Mouse (Mus musculus) layer of hippocampus, postnatal 14 days (tissue): ENCODE measurements around the gene Rhoj. TPM values are rescaled to one million over a fixed set of nuclear protein-coding genes. Genes with fewer than 3 reads are reported as not detected.
A peak's percentile ranks its signal among the peaks of the same experiment; 100 is the strongest.

Source experiments
- DNase-seq, 2 experiments: peaks; one replicate each; pipeline ENCODE4 v3.0.0; 2021 to 2022; ENCODE audit warnings: low spot score in 2 of 2, mixed read lengths in 1 of 2
- long read RNA-seq, 2 experiments: library from polyadenylated mRNA; stranded (forward); transcript quantifications; one replicate each; pipeline ENCODE4 v2.0.0; 2021
- total RNA-seq, 2 experiments: library from RNA; stranded (reverse); gene quantifications; 2 replicates each; pipeline ENCODE4 v1.2.3; 2021

Rhoj gene
- total RNA-seq, result 1 to 10 TPM; 6.1 to 6.4 TPM
- long read RNA-seq, experiment 1, transcript Rhoj-201 (5 exons, 2,350 nt), result major isoform, 13 of 15 reads
- long read RNA-seq, experiment 1, partial matches to known transcripts, result 0 of 15 reads
- long read RNA-seq, experiment 1, other reads (novel, unspliced or antisense), result 2 of 15 reads
- long read RNA-seq, experiment 2, transcript Rhoj-201 (5 exons, 2,350 nt), result major isoform, 11 of 11 reads
- long read RNA-seq, experiment 2, partial matches to known transcripts, result 0 of 11 reads
- long read RNA-seq, experiment 2, other reads (novel, unspliced or antisense), result 0 of 11 reads

- peak; percentile 55 to 61 for DNase-seq
Measured at GRCm38 (mm10) chr12:75307961-75308951, at the start of gene Rhoj. TSS of gene Rhoj (plus strand) at chr12:75308322.

- no peak for DNase-seq
Measured at GRCm38 (mm10) chr12:75271726-75272125, 36.4 kb upstream of the Rhoj start.

GRCm38 (mm10) chr12:75275730-75276129 lies 32.4 kb upstream of the Rhoj start:
- no peak for DNase-seq

- DNase-seq, result no peak
Measured at GRCm38 (mm10) chr12:75277425-75277824, 30.7 kb upstream of the Rhoj start.

GRCm38 (mm10) chr12:75280502-75280901 lies 27.6 kb upstream of the Rhoj start:
- DNase-seq, result no peak

GRCm38 (mm10) chr12:75283226-75283625 lies 24.9 kb upstream of the Rhoj start:
- no peak for DNase-seq

GRCm38 (mm10) chr12:75286166-75286565 lies 22.0 kb upstream of the Rhoj start:
- DNase-seq, result no peak

- peak in 1 of 2 experiments; percentile 34 for DNase-seq
Measured at GRCm38 (mm10) chr12:75290524-75290923, 17.6 kb upstream of the Rhoj start.

GRCm38 (mm10) chr12:75291556-75291955 lies 16.6 kb upstream of the Rhoj start:
- no peak for DNase-seq

- DNase-seq, result no peak
Measured at GRCm38 (mm10) chr12:75292939-75293338, 15.2 kb upstream of the Rhoj start.

GRCm38 (mm10) chr12:75299865-75300264 lies 8.3 kb upstream of the Rhoj start:
- no peak for DNase-seq

GRCm38 (mm10) chr12:75304132-75304531 lies 4.0 kb upstream of the Rhoj start:
- DNase-seq, result no peak

- no peak for DNase-seq
Measured at GRCm38 (mm10) chr12:75309756-75310155, 1.6 kb downstream of the Rhoj start.

- no peak for DNase-seq
Measured at GRCm38 (mm10) chr12:75310766-75311165, 2.6 kb downstream of the Rhoj start.

GRCm38 (mm10) chr12:75311879-75312278 lies 3.8 kb downstream of the Rhoj start:
- DNase-seq, result no peak

GRCm38 (mm10) chr12:75313992-75314391 lies 5.9 kb downstream of the Rhoj start:
- DNase-seq, result no peak

GRCm38 (mm10) chr12:75315851-75316250 lies 7.7 kb downstream of the Rhoj start:
- DNase-seq, result no peak

GRCm38 (mm10) chr12:75320441-75320925 lies 12.4 kb downstream of the Rhoj start:
- DNase-seq, result no peak

GRCm38 (mm10) chr12:75321189-75321588 lies 13.1 kb downstream of the Rhoj start:
- DNase-seq, result no peak

- DNase-seq, result no peak
Measured at GRCm38 (mm10) chr12:75329188-75329587, 21.1 kb downstream of the Rhoj start.

- no peak for DNase-seq
Measured at GRCm38 (mm10) chr12:75339894-75340293, 31.8 kb downstream of the Rhoj start.

- DNase-seq, result no peak
Measured at GRCm38 (mm10) chr12:75340331-75340730, 32.2 kb downstream of the Rhoj start.
